Mouse (Mus musculus): ENCODE data around the gene Ankrd12. TPM values are rescaled to one million over a fixed set of nuclear protein-coding genes. Genes with fewer than 3 reads are reported as not detected.
A peak's percentile ranks its signal among the peaks of the same experiment; 100 is the strongest.

Gene Ankrd12
- total RNA-seq, 2 experiments from 2014 or later = 48.4 to 55.1 TPM

DNA sequence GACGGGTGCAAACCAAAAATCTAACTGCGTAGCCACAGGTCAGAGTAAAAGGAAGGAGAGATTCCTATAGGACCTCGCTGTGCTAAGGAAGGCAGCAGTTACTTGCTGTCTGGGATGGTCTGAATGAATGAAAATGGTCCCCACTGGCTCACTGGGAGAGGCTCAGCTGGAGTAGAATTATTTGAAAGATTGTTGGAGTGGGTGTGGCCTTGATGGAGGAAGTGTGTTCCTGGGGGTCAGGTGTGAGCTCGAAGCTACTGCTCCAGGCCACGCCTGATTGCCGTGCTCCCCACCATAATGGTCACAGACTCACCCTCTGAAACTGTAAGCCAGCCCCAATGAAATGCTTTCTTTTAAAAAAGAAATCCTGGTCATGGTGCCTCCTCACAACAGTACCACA lies 135.6 kb downstream of the Ankrd12 start:
- ATAC-seq (replicated peaks; ENCODE audit: low FRiP score, low TSS enrichment, poor library complexity, severe bottlenecking) = no peak

DNA sequence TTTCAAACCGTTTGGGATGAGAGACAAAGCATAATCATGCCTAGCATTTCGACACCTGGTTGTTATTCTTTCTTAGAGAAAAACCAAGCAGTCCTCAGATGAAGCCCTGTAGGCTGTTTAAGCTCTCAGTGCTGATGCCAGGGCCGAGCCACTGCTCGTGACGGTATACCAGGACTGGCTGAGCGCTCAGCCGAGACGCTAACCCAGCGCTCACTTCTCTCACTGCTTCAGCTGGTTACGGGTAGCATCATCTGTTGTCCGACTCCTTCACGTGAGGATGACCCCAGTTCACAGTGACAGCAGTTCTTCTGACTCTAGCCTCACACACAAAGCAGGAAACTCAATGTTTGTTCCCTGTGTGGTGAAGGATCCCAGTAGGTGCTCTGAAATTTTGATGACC lies 136.7 kb downstream of the Ankrd12 start:
- ATAC-seq (replicated peaks; ENCODE audit: low FRiP score, low TSS enrichment, poor library complexity, severe bottlenecking) = no peak

DNA sequence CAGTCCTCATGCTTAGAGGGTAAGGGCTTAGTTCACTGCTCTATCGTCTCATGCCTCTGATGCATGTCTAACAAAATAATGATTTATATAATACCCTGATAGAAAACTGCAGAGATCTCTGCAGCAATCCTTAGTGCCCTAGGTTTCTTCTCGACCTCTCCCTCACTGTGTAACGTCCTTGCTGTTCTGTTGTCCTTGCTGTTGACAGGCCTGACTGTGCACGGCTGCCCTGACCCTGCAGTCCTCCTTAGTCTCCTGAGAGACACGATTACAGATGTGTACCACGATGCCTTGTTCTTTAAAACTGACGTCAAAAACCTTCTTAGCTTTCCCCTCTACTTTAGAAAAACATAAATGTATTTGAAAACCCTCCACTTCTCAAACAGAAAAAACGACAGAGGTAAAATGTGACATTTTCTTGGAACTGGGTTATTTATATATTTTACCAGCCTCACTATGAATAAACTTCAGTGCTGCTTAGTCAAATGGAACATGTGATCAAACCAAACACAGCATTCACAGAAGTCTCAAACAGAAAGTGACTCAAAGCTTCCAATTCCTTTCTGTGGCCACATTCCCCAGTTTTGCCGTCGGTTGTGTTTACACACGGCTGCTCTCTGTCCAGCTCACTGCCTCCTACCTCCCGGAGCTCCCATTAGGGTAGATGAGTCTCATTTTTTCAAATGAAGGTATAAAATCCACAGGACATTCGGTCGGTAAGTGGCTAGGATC lies 137.3 kb downstream of the Ankrd12 start:
- no peak for ATAC-seq (replicated peaks; ENCODE audit: low FRiP score, low TSS enrichment, poor library complexity, severe bottlenecking)

DNA sequence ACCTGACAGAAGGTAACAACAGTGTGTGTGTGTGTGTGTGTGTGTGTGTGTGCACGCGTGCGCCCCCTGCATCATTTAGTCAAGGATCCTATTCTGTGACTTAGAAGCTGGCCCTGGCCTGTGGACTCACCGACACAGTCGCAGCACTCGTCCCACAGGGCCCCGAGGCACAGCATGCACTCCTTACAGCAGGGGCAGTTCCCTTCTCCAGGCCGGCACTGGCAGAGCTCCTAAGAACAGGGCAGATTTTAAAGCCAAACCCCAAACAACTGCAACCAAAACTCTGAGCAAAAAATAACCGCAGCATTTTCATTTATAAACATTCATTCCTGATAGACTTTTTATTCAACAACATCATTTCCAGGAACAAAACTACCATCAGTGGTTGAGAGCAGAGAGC lies 139.2 kb downstream of the Ankrd12 start:
- no peak for ATAC-seq (replicated peaks; ENCODE audit: low FRiP score, low TSS enrichment, poor library complexity, severe bottlenecking)

DNA sequence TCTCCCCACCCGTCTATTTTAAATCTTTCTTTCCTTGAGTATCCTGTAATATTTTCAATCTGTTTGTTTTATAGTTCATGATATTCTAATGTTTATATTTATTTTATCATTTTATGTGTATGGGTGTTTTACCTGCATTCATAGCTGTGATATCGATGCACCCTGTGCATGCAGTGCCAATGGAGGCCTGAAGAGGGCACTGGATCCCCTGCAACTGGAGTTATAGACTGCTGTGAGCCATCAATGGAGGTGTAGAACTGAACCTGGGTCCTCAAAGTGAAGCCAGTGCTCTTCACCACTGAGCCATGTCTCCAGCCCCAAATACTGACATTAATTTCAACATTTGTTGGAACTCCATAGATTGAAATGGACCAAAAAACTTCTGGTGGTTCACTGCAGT lies 143.1 kb downstream of the Ankrd12 start:
- ATAC-seq (replicated peaks; ENCODE audit: low FRiP score, low TSS enrichment, poor library complexity, severe bottlenecking) = peak; percentile 70

DNA sequence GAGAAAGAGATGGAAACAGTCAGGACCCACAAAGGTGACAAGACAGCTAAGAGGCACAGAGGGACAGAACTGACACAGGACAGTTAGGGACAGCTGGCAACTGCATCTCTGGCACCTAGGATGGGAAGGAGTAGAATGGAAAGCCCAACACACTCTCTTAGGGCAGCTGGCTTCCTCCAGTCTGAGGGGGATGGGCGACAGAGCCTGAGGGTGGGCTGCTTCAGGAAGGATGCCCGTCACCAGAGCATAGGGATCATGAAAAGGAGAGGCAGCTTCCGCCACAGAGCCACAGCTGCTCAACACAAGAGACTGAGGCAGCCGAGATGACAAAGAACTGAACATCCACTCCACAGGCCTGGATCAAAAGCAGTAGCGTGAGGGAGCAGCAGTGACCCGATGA lies 145.4 kb downstream of the Ankrd12 start:
- no peak for ATAC-seq (replicated peaks; ENCODE audit: low FRiP score, low TSS enrichment, poor library complexity, severe bottlenecking)

DNA sequence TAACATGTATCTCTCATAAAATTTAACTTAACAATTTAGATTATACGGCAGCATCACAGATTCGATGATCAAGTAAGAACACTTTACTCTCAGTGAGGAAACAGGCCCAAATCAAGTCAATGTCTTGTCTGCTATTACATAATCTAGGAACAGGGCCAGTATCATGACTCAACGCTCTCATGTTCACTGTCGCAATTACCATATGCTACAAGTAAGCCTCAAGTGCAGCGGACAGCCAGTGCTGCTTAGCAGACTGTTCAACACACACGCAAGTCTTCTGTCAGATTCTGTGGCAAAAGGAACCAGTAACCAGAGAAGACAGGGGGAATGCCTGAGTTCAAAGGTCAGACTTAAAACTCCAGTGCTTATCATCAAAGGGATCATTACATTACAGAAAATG lies 145.9 kb downstream of the Ankrd12 start:
- ATAC-seq (replicated peaks; ENCODE audit: low FRiP score, low TSS enrichment, poor library complexity, severe bottlenecking) = no peak

DNA sequence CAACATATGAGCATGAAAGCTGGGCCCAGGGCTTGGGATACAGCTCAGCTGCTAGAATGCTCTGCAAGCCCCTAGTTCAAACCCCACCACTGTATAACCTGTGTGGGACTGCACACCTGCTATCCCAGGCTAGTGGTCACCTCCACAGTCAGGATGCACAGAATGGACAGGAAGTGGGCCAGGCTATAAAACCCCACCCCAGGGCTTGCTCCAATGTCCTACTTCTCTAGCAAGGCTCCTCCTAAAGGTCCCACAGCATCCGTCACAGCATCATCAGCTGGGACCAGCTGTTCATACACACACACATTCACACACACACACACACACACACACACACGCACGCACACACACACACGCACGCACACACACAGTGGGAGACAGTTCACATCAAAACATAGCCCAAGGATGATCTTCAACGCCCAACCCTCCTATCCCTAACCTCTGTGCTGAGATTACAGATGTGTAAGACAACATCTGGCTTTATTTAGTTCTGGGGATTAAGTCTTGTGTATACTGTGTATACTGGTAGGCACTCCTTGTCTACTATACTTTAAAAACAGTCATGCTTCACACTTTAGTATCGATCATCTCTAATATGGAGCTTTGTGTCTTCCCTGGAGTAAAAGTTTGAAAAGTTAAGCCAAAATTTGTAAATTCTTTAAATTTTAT lies 146.6 kb downstream of the Ankrd12 start:
- ATAC-seq (replicated peaks; ENCODE audit: low FRiP score, low TSS enrichment, poor library complexity, severe bottlenecking) = no peak

DNA sequence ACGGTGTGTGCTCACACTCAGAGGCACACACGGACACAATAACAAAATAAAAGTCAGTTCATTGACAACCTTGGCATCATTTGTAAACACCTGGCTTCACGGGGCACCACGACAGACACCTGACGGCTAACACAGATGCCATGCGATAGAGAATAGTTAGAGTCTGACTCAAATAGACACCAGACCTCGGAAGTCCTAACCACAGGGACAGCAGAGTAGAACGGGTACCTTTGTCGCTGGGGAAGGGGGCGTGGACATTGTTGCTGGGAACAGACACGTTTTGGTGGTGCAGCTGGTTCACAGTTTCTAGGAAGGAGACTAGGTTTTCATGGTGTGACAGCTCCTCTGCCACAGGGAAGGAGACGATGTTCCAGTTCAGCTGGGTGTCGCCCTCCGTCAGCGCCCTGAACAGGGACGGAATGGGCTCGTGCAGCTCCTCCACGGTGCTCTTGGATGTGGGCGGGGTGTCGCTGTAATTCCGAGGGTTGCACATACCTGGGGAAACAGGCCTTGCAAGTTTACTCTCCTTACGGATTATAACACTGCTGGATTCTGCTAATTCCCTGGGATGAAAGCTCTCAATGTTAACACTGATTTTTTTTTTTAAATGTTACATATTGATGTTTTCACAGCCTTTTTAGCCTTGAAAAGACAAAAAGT lies 147.4 kb downstream of the Ankrd12 start:
- ATAC-seq (replicated peaks; ENCODE audit: low FRiP score, low TSS enrichment, poor library complexity, severe bottlenecking) = no peak

DNA sequence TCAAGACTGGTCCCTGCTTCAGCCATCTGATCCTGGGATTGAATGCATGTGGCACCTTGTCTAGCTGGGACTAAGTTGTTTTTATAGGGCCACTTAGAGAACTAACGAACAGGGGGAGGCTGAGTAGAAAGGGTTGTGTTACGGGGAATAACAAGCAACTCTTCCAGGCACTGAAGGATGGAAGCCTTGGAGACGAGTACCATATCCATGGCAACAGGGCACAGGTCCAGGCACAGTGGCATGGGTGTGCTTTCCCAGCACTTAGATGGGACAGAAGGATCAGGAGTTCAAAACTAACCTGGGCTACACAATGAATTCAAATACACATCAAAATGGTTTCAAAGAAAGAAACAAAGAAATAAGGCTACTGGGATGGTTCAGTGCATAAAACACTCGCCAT lies 149.8 kb downstream of the Ankrd12 start:
- ATAC-seq (replicated peaks; ENCODE audit: low FRiP score, low TSS enrichment, poor library complexity, severe bottlenecking) = no peak

DNA sequence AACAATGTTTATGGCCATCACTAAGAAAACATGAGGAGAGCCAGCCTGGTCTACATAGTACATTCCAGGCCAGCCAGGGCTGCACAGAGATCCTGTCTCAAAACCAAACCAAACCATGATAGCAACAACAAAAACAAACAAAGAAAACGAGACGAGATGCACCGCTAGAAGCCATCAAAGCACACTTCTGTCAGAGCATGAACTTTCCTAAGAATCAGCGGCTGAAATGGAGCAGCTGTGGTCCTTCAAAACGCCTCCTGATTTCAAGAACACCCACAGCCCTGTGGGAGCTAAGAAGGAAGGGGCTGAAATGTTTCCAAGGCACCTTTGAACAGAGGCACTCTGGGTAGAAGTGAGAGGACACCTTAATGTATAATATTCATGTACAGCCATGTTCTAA lies 152.7 kb downstream of the Ankrd12 start:
- ATAC-seq (replicated peaks; ENCODE audit: low FRiP score, low TSS enrichment, poor library complexity, severe bottlenecking) = no peak

DNA sequence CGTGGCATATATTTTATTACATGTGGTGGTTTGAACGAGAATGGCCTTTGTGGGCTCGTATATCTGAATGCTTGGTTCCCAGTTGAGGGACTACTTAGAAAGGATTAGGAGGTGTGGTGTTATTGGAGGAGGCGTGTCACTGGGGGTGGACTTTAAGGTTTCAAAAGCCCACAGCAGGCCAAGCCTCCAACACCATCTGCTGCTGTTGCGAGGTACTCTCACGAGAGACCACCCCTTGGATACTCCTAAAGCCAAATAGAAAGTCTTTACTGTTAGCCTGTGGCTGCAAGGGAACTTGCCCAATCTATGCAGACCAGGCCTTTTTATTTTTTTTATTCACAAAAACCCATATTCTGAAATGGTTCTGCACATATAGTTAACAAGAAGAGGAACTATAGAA lies 154.9 kb downstream of the Ankrd12 start:
- no peak for ATAC-seq (replicated peaks; ENCODE audit: low FRiP score, low TSS enrichment, poor library complexity, severe bottlenecking)

DNA sequence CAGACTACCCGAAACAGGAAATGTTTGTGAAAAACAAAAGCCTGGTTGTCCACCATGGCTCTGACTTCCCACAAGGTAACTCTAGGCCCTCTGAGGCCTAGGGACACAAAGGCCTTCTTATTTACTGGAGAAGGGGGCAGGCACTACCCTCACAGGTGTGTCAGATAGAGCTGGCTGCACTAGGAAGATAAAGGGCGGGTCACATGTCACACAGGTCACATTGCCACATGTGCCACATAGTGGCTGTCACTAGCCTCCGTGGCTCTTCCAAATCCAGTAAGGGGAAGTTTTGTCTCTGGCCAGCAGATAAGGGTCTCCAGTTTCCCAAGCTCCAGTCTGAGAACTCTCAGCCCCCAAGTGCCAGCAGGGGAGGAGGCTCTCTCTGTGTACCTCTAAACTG lies 157.7 kb downstream of the Ankrd12 start:
- ATAC-seq (replicated peaks; ENCODE audit: low FRiP score, low TSS enrichment, poor library complexity, severe bottlenecking) = peak; percentile 89

DNA sequence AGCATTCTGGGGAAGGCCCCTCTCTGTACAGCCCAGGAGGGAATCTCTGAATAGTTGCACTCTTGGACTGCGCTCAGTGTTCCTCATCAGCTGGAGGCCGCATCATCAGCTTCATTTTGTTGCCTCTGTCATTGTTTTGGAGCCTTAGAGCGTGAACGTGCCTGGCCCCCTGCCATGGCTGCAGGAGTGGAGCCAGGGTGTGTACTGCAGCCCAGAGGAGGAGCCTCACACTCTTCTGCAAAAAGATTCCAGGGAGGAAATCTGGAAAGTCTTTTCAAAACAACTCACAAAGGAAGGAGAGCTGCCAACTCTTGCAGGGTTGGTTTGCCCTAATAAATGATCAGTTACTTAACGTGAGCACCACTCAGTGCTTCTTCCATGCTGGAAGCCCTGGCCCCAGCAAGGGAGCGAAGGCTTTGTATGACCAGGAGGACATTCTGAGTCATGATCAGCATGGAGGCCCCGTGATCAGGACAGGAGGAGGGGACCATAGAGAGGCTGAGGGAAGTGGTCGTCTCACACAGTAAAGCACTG lies 160.7 kb downstream of the Ankrd12 start:
- no peak for ATAC-seq (replicated peaks; ENCODE audit: low FRiP score, low TSS enrichment, poor library complexity, severe bottlenecking)

Other genes with a start within 250 kb of the Ankrd12 start
- gene Ralbp1, start 191.3 kb downstream of the Ankrd12 start, total RNA-seq (2014; fragmentation: Nextera tagmentation) = 37.8 and 38.0 TPM in 2 replicates
- 85.0 and 96.0 TPM in 2 replicates for gene Ralbp1, start 191.3 kb downstream of the Ankrd12 start, total RNA-seq (2017)
- 22.5 and 24.9 TPM in 2 replicates for gene Twsg1, start 125.9 kb downstream of the Ankrd12 start, total RNA-seq (2014; fragmentation: Nextera tagmentation)
- 12.8 and 19.8 TPM in 2 replicates for gene Twsg1, start 125.9 kb downstream of the Ankrd12 start, total RNA-seq (2017)
- 161 and 223 TPM in 2 replicates for gene Ndufv2, start 24.5 kb upstream of the Ankrd12 start, total RNA-seq (2014; fragmentation: Nextera tagmentation)
- gene Ndufv2, start 24.5 kb upstream of the Ankrd12 start, total RNA-seq (2017) = 310 and 343 TPM in 2 replicates
- gene Washc1, start 34.5 kb upstream of the Ankrd12 start, total RNA-seq (2014; fragmentation: Nextera tagmentation) = 30.8 and 34.5 TPM in 2 replicates
- gene Washc1, start 34.5 kb upstream of the Ankrd12 start, total RNA-seq (2017) = 22.0 and 29.7 TPM in 2 replicates
- 37.1 and 38.5 TPM in 2 replicates for gene Ddx11, start 46.4 kb upstream of the Ankrd12 start, total RNA-seq (2014; fragmentation: Nextera tagmentation)
- gene Ddx11, start 46.4 kb upstream of the Ankrd12 start, total RNA-seq (2017) = 19.5 and 23.4 TPM in 2 replicates

Data from megakaryocyte-erythroid progenitor cell, adult 5-6 weeks (primary cell).